Mouse (Mus musculus) G1E (cell line): ENCODE results near the gene Prss33.

Source experiments
- CTCF ChIP-seq: IDR thresholded peaks from 2 replicates; pipeline ENCODE4 v1.5.1; 2012; ENCODE audit warnings: low read depth, low read length, inconsistent platforms, mixed read lengths
- GATA1 ChIP-seq: IDR thresholded peaks from 2 replicates; pipeline ENCODE4 v1.6.1; 2012; ENCODE audit warnings: borderline replicate concordance, low read length, inconsistent platforms, mixed read lengths
- GATA2 ChIP-seq: IDR thresholded peaks from 2 replicates; pipeline ENCODE4 v1.6.1; 2012; ENCODE audit warnings: low read depth, low read length, inconsistent platforms, borderline replicate concordance
- POLR2AphosphoS5 ChIP-seq: IDR thresholded peaks from 2 replicates; pipeline ENCODE4 v1.6.1; 2012; ENCODE audit warnings: low read depth, low read length, inconsistent platforms; ENCODE audit not compliant: insufficient replicate concordance
- TAL1 ChIP-seq: conservative IDR thresholded peaks from 2 replicates; pipeline ENCODE4 v1.6.1; 2012; ENCODE audit warnings: low read depth, low read length, inconsistent platforms, mixed read lengths

DNA sequence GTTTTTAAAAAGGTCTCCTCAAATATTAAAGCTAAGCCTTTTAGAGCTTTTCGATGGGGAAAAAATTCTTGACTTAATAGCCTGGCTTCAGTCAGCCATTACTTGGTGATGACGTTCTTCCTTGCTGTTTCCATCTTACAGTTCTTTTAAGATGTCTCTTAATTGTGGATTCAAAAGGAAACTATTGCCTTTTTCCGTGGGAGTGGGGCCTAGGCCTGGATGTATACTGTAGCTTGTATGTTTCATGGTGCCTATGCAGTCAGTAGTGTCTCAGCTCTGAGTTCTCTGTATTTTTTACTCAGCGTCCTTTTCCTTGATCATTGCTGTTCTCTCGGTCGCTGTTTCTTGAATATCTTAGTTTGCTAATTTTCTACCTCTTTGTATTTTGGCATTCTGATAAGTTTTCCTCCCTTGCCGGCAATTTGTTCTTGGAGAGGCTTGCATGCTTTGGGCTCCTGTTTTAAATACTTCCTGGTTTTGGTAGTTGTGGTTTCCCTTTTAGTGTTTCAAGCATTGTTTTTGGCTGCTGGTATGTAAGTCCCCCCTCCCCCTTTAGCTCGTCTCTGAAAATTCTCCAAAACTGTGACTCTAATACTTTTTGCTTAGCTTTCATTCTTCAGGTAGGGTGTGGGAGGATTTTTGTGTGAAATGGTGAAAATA, 31.3 kb downstream of the Prss33 start:
- TF ChIP-seq CTCF (no peak), GATA2 (no peak), POLR2AphosphoS5 (no peak), GATA1 (no peak), TAL1 (no peak)
